Mouse (Mus musculus) intestine, embryonic 16.5 days (tissue): ENCODE data around the gene Drd1. TPM values are rescaled to one million over a fixed set of nuclear protein-coding genes. Genes with fewer than 3 reads are reported as not detected.

Source experiments
- ATAC-seq: fragments of 200-750 bp; cut with Nextera tagmentation; 2 replicates; pipeline ENCODE4 v1.8.0; 2017; ENCODE audit warnings: moderate TSS enrichment, moderate library complexity
- H3K27ac ChIP-seq: fragments of 300-500 bp; sonication (generic); 2 replicates; pipeline ENCODE4 v1.5.1; 2014; ENCODE audit warnings: mild to moderate bottlenecking, low read length
- H3K27me3 ChIP-seq: fragments of 300-500 bp; sonication (generic); replicated peaks from 2 replicates; pipeline ENCODE4 v1.6.1; 2014; ENCODE audit warnings: low read length, control low read depth, mixed read lengths; ENCODE audit not compliant: control insufficient read depth, insufficient read depth
- H3K36me3 ChIP-seq: fragments of 300-500 bp; sonication (generic); 2 replicates; pipeline ENCODE4 v1.6.1; 2014; ENCODE audit warnings: low read length, control low read depth; ENCODE audit not compliant: control insufficient read depth, insufficient read depth
- H3K4me1 ChIP-seq: fragments of 300-500 bp; sonication (generic); 2 replicates; pipeline ENCODE4 v1.6.1; 2014; ENCODE audit warnings: low read length, control low read depth, mixed read lengths; ENCODE audit not compliant: control insufficient read depth, insufficient read depth
- H3K4me2 ChIP-seq: fragments of 300-500 bp; sonication (generic); 2 replicates; pipeline ENCODE4 v1.6.1; 2014; ENCODE audit warnings: low read depth, low read length, control low read depth
- H3K4me3 ChIP-seq: fragments of 300-500 bp; sonication (generic); 2 replicates; pipeline ENCODE4 v1.5.1; 2014; ENCODE audit warnings: mild to moderate bottlenecking, low read length
- H3K9ac ChIP-seq: fragments of 300-500 bp; sonication (generic); 2 replicates; pipeline ENCODE4 v1.6.1; 2014; ENCODE audit warnings: low read depth, low read length
- H3K9me3 ChIP-seq: fragments of 300-500 bp; sonication (generic); 2 replicates; pipeline ENCODE4 v1.6.1; 2016; ENCODE audit warnings: low read length, control low read depth; ENCODE audit not compliant: control insufficient read depth
- WGBS: fragments of 180-500 bp; shearing (Covaris S2); extraction: QIAGEN DNeasy Blood & Tissue Kit; methylation state at CpG from one replicate; pipeline ENCODE4 v1.1.7; 2014; 5-methylcytosine and 5-hydroxymethylcytosine counted together
- polyA plus RNA-seq: library from polyadenylated mRNA; unstranded; fragments of >200 nt; fragmentation: Nextera tagmentation; extraction: Ambion mirVana; gene quantifications from 2 replicates; pipeline ENCODE4 v1.2.1, GENCODE M21; 2015

Gene Drd1
- polyA plus RNA-seq = 0.15 and 0.16 TPM in 2 replicates

GRCm38 (mm10) chr13:54055448-54055861 is at the start of gene Drd1:
Gene Drd1, minus strand, starts transcription at chr13:54055705.
- Histone ChIP-seq H3K4me3 (peak within 1 kb of the TSS; percentile 43), H3K4me1 (peaks cover 5% of the 10 kb centered on the region; the same call in 1 of the 2 replicates), H3K27ac (no peak within 1 kb of the TSS), H3K9me3 (no peaks in the 10 kb centered on the region), H3K9ac (peak within 1 kb of the TSS; percentile 46), H3K27me3 (peaks cover 22% of the 10 kb centered on the region), H3K4me2 (peak within 1 kb of the TSS; percentile 79), H3K36me3 (no peaks in the 10 kb centered on the region)
- ATAC-seq = peak; percentile 46; the same call in 1 of the 2 replicates
- WGBS = under 1% methylated on average over 31 of the region's 31 CpGs

- ATAC-seq = no peak
- no peak overlapping the region for H3K27ac ChIP-seq
- H3K4me2 ChIP-seq = no peak overlapping the region
- no peak overlapping the region for H3K9ac ChIP-seq
- H3K9me3 ChIP-seq = no peaks in the 10 kb centered on the region
- no peak overlapping the region for H3K4me3 ChIP-seq
- H3K27me3 ChIP-seq = no peaks in the 10 kb centered on the region
- peaks cover 2% of the 10 kb centered on the region; the same call in 1 of the 2 replicates for H3K36me3 ChIP-seq
- WGBS = 79% methylated on average over 10 of the region's 10 CpGs
- no peaks in the 10 kb centered on the region for H3K4me1 ChIP-seq
Measured at GRCm38 (mm10) chr13:54103866-54104265, 48.4 kb upstream of the Drd1 start.

- ATAC-seq = no peak
Measured at GRCm38 (mm10) chr13:54103271-54103670, 47.8 kb upstream of the Drd1 start.

GRCm38 (mm10) chr13:54102061-54102460 is 46.6 kb upstream of the Drd1 start:
- Histone ChIP-seq H3K4me2 (no peak overlapping the region), H3K9ac (no peak overlapping the region), H3K27me3 (no peaks in the 10 kb centered on the region), H3K9me3 (no peaks in the 10 kb centered on the region), H3K27ac (no peak overlapping the region), H3K36me3 (peaks cover 2% of the 10 kb centered on the region; the same call in 1 of the 2 replicates), H3K4me1 (no peaks in the 10 kb centered on the region), H3K4me3 (no peak overlapping the region)
- ATAC-seq = no peak
- WGBS = 92% methylated on average over 3 of the region's 3 CpGs

More at GRCm38 (mm10) chr13:54103271-54103670, 47.8 kb upstream of the Drd1 start:
- Histone ChIP-seq H3K9me3 (no peaks in the 10 kb centered on the region), H3K4me1 (no peaks in the 10 kb centered on the region), H3K27ac (no peak overlapping the region), H3K36me3 (peaks cover 2% of the 10 kb centered on the region; the same call in 1 of the 2 replicates), H3K4me2 (no peak overlapping the region), H3K9ac (no peak overlapping the region), H3K27me3 (no peaks in the 10 kb centered on the region), H3K4me3 (no peak overlapping the region)
- 80% methylated on average over 3 of the region's 3 CpGs for WGBS

GRCm38 (mm10) chr13:54101031-54101820 is 45.7 kb upstream of the Drd1 start:
- H3K4me1 ChIP-seq = no peaks in the 10 kb centered on the region
- H3K36me3 ChIP-seq = peaks cover 2% of the 10 kb centered on the region; the same call in 1 of the 2 replicates
- WGBS = 72% methylated on average over 15 of the region's 15 CpGs
- no peaks in the 10 kb centered on the region for H3K27me3 ChIP-seq
- H3K4me3 ChIP-seq = no peak overlapping the region
- no peaks in the 10 kb centered on the region for H3K9me3 ChIP-seq
- ATAC-seq = no peak
- H3K27ac ChIP-seq = no peak overlapping the region
- no peak overlapping the region for H3K4me2 ChIP-seq
- H3K9ac ChIP-seq = no peak overlapping the region

GRCm38 (mm10) chr13:54097797-54098196 is 42.3 kb upstream of the Drd1 start:
- no peak overlapping the region for H3K27ac ChIP-seq
- no peaks in the 10 kb centered on the region; the same call in 1 of the 2 replicates for H3K36me3 ChIP-seq
- WGBS = 93% methylated on average over 6 of the region's 6 CpGs
- ATAC-seq = no peak
- no peaks in the 10 kb centered on the region for H3K4me1 ChIP-seq
- H3K9me3 ChIP-seq = no peaks in the 10 kb centered on the region
- H3K4me2 ChIP-seq = no peak overlapping the region
- no peak overlapping the region for H3K4me3 ChIP-seq
- H3K9ac ChIP-seq = no peak overlapping the region
- no peaks in the 10 kb centered on the region for H3K27me3 ChIP-seq

- H3K9me3 ChIP-seq = no peaks in the 10 kb centered on the region
- no peaks in the 10 kb centered on the region for H3K27me3 ChIP-seq
- H3K4me1 ChIP-seq = no peaks in the 10 kb centered on the region
- no peaks in the 10 kb centered on the region; the same call in 1 of the 2 replicates for H3K36me3 ChIP-seq
- H3K4me2 ChIP-seq = no peak overlapping the region
- ATAC-seq = no peak
- H3K4me3 ChIP-seq = no peak overlapping the region
- H3K27ac ChIP-seq = no peak overlapping the region
- 89% methylated on average over 4 of the region's 4 CpGs for WGBS
- H3K9ac ChIP-seq = no peak overlapping the region
Measured at GRCm38 (mm10) chr13:54097227-54097626, 41.7 kb upstream of the Drd1 start.

GRCm38 (mm10) chr13:54095721-54096120 is 40.2 kb upstream of the Drd1 start:
- no peak overlapping the region for H3K4me2 ChIP-seq
- no peak overlapping the region for H3K27ac ChIP-seq

GRCm38 (mm10) chr13:54094963-54095362 is 39.5 kb upstream of the Drd1 start:
- Histone ChIP-seq H3K27me3 (no peaks in the 10 kb centered on the region), H3K4me2 (no peak overlapping the region), H3K9ac (no peak overlapping the region), H3K4me1 (no peaks in the 10 kb centered on the region), H3K36me3 (peaks cover 7% of the 10 kb centered on the region), H3K9me3 (no peaks in the 10 kb centered on the region), H3K27ac (no peak overlapping the region), H3K4me3 (no peak overlapping the region)
- 75% methylated on average over 6 of the region's 6 CpGs for WGBS
- ATAC-seq = no peak

More at GRCm38 (mm10) chr13:54095721-54096120, 40.2 kb upstream of the Drd1 start:
- Histone ChIP-seq H3K27me3 (no peaks in the 10 kb centered on the region), H3K4me1 (no peaks in the 10 kb centered on the region), H3K9me3 (no peaks in the 10 kb centered on the region), H3K4me3 (no peak overlapping the region), H3K36me3 (peaks cover 7% of the 10 kb centered on the region), H3K9ac (no peak overlapping the region)
- 82% methylated on average over 8 of the region's 8 CpGs for WGBS
- no peak for ATAC-seq
